Mouse (Mus musculus) brain, embryonic 14.5 days (tissue): Measurements from ENCODE around the gene Zfr.

ENCODE experiments used
- CTCF ChIP-seq: fragments of 200-500 bp; IDR thresholded peaks from 2 replicates; pipeline ENCODE4 v1.5.1; 2012; ENCODE audit warnings: inconsistent platforms, mild to moderate bottlenecking, moderate library complexity, borderline replicate concordance; ENCODE audit not compliant: insufficient read depth, insufficient read length; ENCODE audit errors: extremely low read depth
- POLR2A ChIP-seq: fragments of 200-500 bp; IDR thresholded peaks from 2 replicates; pipeline ENCODE4 v1.6.1; 2012; ENCODE audit warnings: mild to moderate bottlenecking, inconsistent platforms, borderline replicate concordance; ENCODE audit not compliant: poor library complexity, insufficient read depth, insufficient read length, severe bottlenecking; ENCODE audit errors: extremely low read depth

GRCm38 (mm10) chr15:12231462-12231861, 113.8 kb downstream of the Zfr start:
- TF ChIP-seq CTCF (no peak), POLR2A (no peak)
